Mouse (Mus musculus): ENCODE measurements at regions not wholly inside any gene's neighbourhood (a gene's known extent, or its start where the extent isn't known, plus 50 kb on each side); places are given as distances from the start of the nearest gene placed in this dataset.
A peak's percentile ranks its signal among the peaks of the same experiment; 100 is the strongest.

DNA sequence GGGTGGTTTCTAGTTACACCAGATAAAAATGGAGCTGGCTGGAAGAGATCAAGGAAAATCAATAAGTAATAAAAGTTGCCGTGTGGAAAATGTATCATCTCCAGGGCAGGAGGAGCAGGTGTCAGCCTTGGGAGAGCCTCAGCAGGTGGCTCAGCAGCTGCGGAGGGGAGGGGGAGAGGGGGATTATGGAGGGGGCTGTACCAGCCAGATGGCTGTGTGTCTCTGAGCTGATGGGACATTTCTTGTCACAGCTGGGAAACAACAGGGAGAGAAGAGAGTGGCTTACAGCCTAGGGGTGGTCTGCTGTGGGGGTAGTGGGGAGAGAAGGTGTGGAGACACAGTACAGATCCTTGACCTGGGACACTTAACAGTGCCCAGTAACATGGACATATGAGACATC, 116.5 kb downstream of the Matn1 start:
- Histone ChIP-seq H3K4me2 (replicated peaks; ENCODE audit: low read depth, low read length) (no peak overlapping the region), H3K27ac (ENCODE audit: low read length) (no peak overlapping the region), H3K36me3 (ENCODE audit: insufficient read depth, low read length) (no peaks in the 10 kb centered on the region), H3K4me1 (ENCODE audit: insufficient read depth, low read depth, low read length) (no peaks in the 10 kb centered on the region), H3K4me3 (ENCODE audit: low read depth, low read length) (no peak overlapping the region), H3K9ac (replicated peaks; ENCODE audit: low read depth) (no peak overlapping the region), H3K9me3 (ENCODE audit: low read length) (no peaks in the 10 kb centered on the region), H3K27me3 (replicated peaks; ENCODE audit: insufficient read depth, low read length) (no peaks in the 10 kb centered on the region)
- ATAC-seq, result no peak
- TF ChIP-seq CTCF (IDR thresholded peaks at IDR 0.05) (no peak), EP300 (IDR thresholded peaks at IDR 0.05) (no peak)
- WGBS, result 13% methylated on average over 2 of the region's 2 CpGs
- no peak for DNase-seq (ENCODE audit: low spot score)

- no peak overlapping the region for H3K9ac ChIP-seq (replicated peaks; ENCODE audit: low read depth)
- H3K4me1 ChIP-seq (ENCODE audit: insufficient read depth, low read depth, low read length), result no peaks in the 10 kb centered on the region
- no peak overlapping the region for H3K4me3 ChIP-seq (ENCODE audit: low read depth, low read length)
- DNase-seq (ENCODE audit: low spot score) (no peak), ATAC-seq (no peak)
- WGBS, result 57% methylated on average over 4 of the region's 4 CpGs
- TF ChIP-seq EP300 (IDR thresholded peaks at IDR 0.05), result no peak
- no peaks in the 10 kb centered on the region for H3K27me3 ChIP-seq (replicated peaks; ENCODE audit: insufficient read depth, low read length)
- no peaks in the 10 kb centered on the region for H3K36me3 ChIP-seq (ENCODE audit: insufficient read depth, low read length)
- H3K9me3 ChIP-seq (ENCODE audit: low read length), result no peaks in the 10 kb centered on the region
- H3K4me2 ChIP-seq (replicated peaks; ENCODE audit: low read depth, low read length), result no peak overlapping the region
- no peak overlapping the region for H3K27ac ChIP-seq (ENCODE audit: low read length)
Measured at GRCm38 (mm10) chr4:131062592-131062991, 118.4 kb downstream of the Matn1 start.

DNA sequence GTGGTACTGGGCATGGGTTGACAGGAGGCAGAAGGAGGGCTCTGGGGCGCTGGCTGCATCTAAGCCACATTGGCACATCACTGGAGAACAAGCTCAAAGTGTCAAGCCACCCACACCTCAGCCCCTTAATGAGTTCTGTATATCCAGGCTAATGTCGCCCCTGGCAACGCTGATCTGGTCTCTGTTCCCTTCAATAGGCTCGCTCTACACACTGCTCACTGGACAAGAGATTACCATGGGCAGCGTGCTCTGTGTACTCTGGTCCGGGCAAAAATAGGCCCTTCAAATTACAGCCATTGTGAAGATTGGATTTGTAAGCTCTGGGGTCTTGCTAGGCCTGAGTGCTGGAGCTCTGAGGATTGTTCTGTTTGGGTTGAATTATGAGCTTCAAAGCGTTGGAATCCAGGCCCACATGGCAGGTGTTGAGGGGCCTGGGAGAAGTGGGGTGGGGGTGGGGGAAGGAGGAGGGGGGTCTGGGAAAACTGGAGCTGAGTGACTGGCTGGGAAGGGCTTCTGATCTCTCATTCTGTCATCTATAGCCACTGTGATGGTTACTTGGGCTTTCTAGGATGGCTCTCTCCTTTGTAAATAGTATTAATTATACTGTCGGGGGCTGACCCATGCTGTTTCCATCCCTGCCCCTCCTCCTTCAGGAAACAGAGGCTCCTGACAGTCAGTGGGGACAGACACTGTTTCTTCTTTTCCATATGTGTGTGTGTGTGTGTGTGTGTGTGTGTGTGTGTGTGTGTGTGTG, 122.2 kb downstream of the Matn1 start:
- Histone ChIP-seq H3K9me3 (ENCODE audit: low read length) (no peaks in the 10 kb centered on the region), H3K27me3 (replicated peaks; ENCODE audit: insufficient read depth, low read length) (no peaks in the 10 kb centered on the region), H3K27ac (ENCODE audit: low read length) (no peak overlapping the region), H3K4me1 (ENCODE audit: insufficient read depth, low read depth, low read length) (no peaks in the 10 kb centered on the region), H3K36me3 (ENCODE audit: insufficient read depth, low read length) (no peaks in the 10 kb centered on the region), H3K4me3 (ENCODE audit: low read depth, low read length) (no peak overlapping the region), H3K9ac (replicated peaks; ENCODE audit: low read depth) (no peak overlapping the region), H3K4me2 (replicated peaks; ENCODE audit: low read depth, low read length) (no peak overlapping the region)
- ATAC-seq (no peak), DNase-seq (ENCODE audit: low spot score) (no peak)
- WGBS, result 49% methylated on average over 8 of the region's 8 CpGs
- TF ChIP-seq EP300 (IDR thresholded peaks at IDR 0.05), result no peak
- TF ChIP-seq CTCF (IDR thresholded peaks at IDR 0.05), result no peak

DNA sequence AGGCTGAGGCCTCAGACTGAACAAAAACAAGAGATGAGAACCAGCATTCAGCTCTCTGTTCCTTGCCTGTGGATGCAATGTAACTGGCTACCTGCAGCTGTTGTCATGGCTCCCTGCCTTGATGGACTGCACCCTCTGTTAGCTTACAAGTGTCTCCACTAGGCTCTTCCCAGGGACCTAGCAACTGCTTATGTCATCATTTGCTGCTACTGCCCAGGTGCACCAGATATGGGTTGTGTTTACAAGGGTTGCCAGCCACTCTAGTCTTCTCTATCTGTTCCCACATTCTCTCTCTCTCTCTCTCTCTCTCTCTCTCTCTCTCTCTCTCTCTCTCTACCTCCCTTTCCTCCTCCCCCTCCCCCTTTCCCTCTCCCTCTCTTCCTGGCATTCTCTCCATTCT, 126.4 kb downstream of the Matn1 start:
- Histone ChIP-seq H3K9me3 (ENCODE audit: low read length) (no peaks in the 10 kb centered on the region), H3K27ac (ENCODE audit: low read length) (no peak overlapping the region), H3K4me1 (ENCODE audit: insufficient read depth, low read depth, low read length) (no peaks in the 10 kb centered on the region), H3K36me3 (ENCODE audit: insufficient read depth, low read length) (no peaks in the 10 kb centered on the region), H3K4me2 (replicated peaks; ENCODE audit: low read depth, low read length) (no peak overlapping the region), H3K4me3 (ENCODE audit: low read depth, low read length) (no peak overlapping the region), H3K27me3 (replicated peaks; ENCODE audit: insufficient read depth, low read length) (no peaks in the 10 kb centered on the region), H3K9ac (replicated peaks; ENCODE audit: low read depth) (no peak overlapping the region)
- DNase-seq (ENCODE audit: low spot score) (no peak), ATAC-seq (no peak)
- TF ChIP-seq EP300 (IDR thresholded peaks at IDR 0.05), result no peak
- TF ChIP-seq CTCF (IDR thresholded peaks at IDR 0.05), result no peak

DNA sequence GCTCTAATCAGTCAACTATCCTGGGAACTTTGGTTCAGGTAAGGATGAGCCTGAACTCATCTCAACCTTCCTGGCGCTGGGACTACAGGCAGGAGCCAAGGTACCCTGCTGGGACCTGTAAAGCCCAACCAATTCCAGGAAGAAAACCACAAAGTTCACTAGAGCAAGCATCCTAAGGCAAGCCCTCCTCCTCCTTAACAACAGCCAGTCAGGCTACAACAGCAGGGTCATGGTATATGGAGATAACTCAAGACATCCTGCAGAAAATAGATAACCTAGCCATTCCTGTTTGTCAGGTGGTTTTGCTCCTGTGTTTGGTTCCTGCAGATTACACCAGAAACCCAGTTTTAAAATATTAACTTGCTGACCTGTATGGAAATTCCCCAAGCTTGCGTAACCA, 128.4 kb downstream of the Matn1 start:
- no peak overlapping the region for H3K9ac ChIP-seq (replicated peaks; ENCODE audit: low read depth)
- H3K27me3 ChIP-seq (replicated peaks; ENCODE audit: insufficient read depth, low read length), result no peaks in the 10 kb centered on the region
- DNase-seq (ENCODE audit: low spot score) (no peak), ATAC-seq (no peak)
- no peak overlapping the region for H3K4me2 ChIP-seq (replicated peaks; ENCODE audit: low read depth, low read length)
- H3K4me1 ChIP-seq (ENCODE audit: insufficient read depth, low read depth, low read length), result no peaks in the 10 kb centered on the region
- no peaks in the 10 kb centered on the region for H3K9me3 ChIP-seq (ENCODE audit: low read length)
- no peak overlapping the region for H3K4me3 ChIP-seq (ENCODE audit: low read depth, low read length)
- H3K36me3 ChIP-seq (ENCODE audit: insufficient read depth, low read length), result no peaks in the 10 kb centered on the region
- H3K27ac ChIP-seq (ENCODE audit: low read length), result no peak overlapping the region
- TF ChIP-seq EP300 (IDR thresholded peaks at IDR 0.05), result no peak
- no peak for TF ChIP-seq CTCF (IDR thresholded peaks at IDR 0.05)
- 89% methylated on average over 2 of the region's 2 CpGs for WGBS

- H3K4me2 ChIP-seq (replicated peaks; ENCODE audit: low read depth, low read length), result no peak overlapping the region
- WGBS, result 17% methylated on average over 8 of the region's 8 CpGs
- no peak overlapping the region for H3K4me3 ChIP-seq (ENCODE audit: low read depth, low read length)
- no peaks in the 10 kb centered on the region for H3K4me1 ChIP-seq (ENCODE audit: insufficient read depth, low read depth, low read length)
- peak; percentile 13 for DNase-seq (ENCODE audit: low spot score)
- H3K9ac ChIP-seq (replicated peaks; ENCODE audit: low read depth), result no peak overlapping the region
- H3K27ac ChIP-seq (ENCODE audit: low read length), result no peak overlapping the region
- H3K9me3 ChIP-seq (ENCODE audit: low read length), result no peaks in the 10 kb centered on the region
- H3K27me3 ChIP-seq (replicated peaks; ENCODE audit: insufficient read depth, low read length), result no peaks in the 10 kb centered on the region
- peak; percentile 14; the same call in 1 of the 2 replicates for TF ChIP-seq EP300 (IDR thresholded peaks at IDR 0.05)
- TF ChIP-seq CTCF (IDR thresholded peaks at IDR 0.05), result no peak
- no peaks in the 10 kb centered on the region for H3K36me3 ChIP-seq (ENCODE audit: insufficient read depth, low read length)
- peak; percentile 59 for ATAC-seq
Measured at GRCm38 (mm10) chr4:131073420-131073819, 129.2 kb downstream of the Matn1 start.
